Mouse (Mus musculus) stomach, postnatal 0 days (tissue): ENCODE data around the gene Ankle1.
A peak's percentile ranks its signal among the peaks of the same experiment; 100 is the strongest.

ENCODE experiments used
- CTCF ChIP-seq: IDR thresholded peaks from 2 replicates; pipeline ENCODE4 v1.5.1; 2016; ENCODE audit warnings: antibody characterized with exemption, low read depth, mild to moderate bottlenecking, moderate library complexity
- EP300 ChIP-seq: optimal IDR thresholded peaks from 2 replicates; pipeline ENCODE3; 2016; ENCODE audit warnings: antibody characterized with exemption

- peak; percentile 55 for TF ChIP-seq CTCF
- TF ChIP-seq EP300 = no peak
These were observed 30.0 kb upstream of the Ankle1 start for GRCm38 (mm10) chr8:71375581-71376422.
